Mouse (Mus musculus): ENCODE data around the gene Sulf2. TPM values are rescaled to one million over a fixed set of nuclear protein-coding genes. Genes with fewer than 3 reads are reported as not detected.

Gene Sulf2
- total RNA-seq (2023; ENCODE audit: inconsistent age), result 0.19 to 0.48 TPM (median 0.33 TPM) in 4 replicates

GRCm38 (mm10) chr2:166155454-166155815 lies at the start of gene Sulf2:
Gene Sulf2, minus strand, starts transcription at chr2:166155663.

Other genes starting within 250 kb of the Sulf2 start
- gene Ncoa3, start 163.0 kb downstream of the Sulf2 start, total RNA-seq (2023; ENCODE audit: inconsistent age), result 176 to 190 TPM (median 184 TPM) in 4 replicates